Mouse (Mus musculus) kidney, postnatal 10 days (tissue): ENCODE measurements at regions not wholly inside any gene's neighbourhood (a gene's known extent, or its start where the extent isn't known, plus 50 kb on each side); places are given as distances from the start of the nearest gene placed in this dataset.

Experiments
- DNase-seq: peaks from one replicate; pipeline ENCODE4 v3.0.0; 2021; ENCODE audit warnings: mixed read lengths

DNA sequence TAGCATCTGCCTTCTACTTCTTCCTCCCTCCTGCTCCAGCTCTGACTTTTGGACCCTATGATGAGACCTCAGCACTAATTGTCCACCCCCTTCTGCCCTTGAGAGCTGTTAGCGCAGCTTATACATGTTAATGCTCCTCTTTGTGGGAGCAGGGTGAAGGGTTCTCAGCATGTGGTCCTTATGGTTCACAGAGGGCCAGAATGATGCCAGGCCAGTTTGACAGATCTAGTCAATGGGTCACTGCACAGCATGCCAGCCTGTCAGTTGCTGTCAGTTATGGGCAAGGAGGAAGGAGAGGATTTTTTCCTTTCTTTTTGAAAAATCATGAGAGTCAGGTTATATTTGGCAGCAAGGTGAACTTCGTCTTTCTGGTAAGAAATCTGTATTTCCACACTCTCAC is 68.4 kb downstream of the 4931417E11Rik start:
- DNase-seq: no peak

GRCm38 (mm10) chr6:73389301-73389700 is 80.2 kb downstream of the 4931417E11Rik start:
- no peak for DNase-seq

DNA sequence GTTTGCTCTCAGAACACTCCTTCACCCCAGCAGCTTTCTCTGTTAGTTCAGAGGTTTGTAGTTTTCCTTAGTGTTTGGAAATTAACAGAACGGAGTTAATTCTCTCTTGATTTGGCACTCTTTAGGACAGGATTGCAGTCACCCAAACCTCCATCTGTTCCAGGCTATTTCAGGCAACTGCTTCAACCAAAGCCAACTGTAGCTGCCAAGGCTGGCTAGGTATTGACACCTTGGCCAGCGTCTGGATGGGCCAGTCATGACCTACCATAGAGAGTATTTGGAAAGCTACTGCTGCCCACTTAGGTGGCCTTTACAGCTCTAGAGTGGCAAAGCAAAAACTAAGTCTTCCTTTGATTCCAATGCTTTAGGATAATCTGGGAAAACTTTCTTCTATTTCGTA is 83.2 kb downstream of the 4931417E11Rik start:
- DNase-seq: no peak

DNA sequence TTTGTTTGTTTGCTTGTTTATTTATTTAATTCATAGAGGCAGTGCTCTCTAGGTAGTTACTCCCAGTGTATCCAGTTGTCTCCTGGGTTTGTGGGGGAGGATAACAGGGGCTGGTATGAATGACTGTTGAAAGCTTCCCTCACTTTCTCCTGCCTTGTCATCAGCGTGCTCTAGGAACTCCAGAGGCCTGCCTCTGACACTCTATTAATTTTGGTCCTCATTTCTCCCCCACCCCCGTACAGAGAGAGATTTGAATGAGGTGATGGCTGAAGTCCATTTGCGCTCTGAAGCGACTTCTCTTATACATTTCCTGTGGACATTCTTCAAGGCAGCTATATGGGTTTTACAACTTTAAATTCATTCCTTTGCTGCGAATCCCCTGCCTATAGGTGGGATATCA is 89.6 kb downstream of the 4931417E11Rik start:
- DNase-seq: no peak

DNA sequence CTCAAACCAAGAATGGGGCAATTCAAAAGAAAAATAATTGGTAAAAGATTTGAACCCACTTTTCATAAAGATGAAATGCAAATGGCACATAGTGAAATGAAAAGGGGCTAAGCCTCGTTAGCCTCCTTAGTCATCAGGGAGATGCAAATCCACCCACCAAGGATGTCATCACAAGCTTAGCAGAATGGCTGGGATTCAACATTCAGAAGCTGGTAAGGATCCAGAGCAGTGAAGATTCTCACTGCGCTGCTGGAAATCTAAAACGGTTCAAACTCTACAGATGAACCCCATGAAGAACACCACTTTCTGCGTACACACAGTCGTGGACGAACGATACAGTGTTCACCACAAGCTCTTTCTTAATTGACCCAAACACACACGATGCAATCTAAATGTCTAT is 91.6 kb downstream of the 4931417E11Rik start:
- no peak for DNase-seq

DNA sequence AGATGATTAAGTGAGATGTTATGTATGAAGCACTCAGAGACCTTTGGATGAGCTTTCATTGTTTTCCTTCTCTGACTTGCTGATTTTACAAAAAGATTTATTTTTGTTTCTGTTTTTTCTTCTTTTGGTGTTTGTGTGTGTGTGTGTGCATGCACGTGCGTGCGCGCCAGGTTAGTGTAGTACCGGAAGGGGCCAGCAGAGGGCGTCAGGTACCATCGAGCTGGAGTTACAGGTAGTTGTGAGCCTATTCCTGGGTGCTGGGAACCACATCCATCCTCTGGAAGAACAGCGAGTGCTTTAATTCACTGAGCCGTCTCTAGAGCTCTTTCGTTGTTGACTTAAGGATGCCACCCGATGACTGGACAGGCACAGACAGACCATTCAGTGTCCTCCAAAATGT is 93.2 kb downstream of the 4931417E11Rik start:
- DNase-seq: no peak

- DNase-seq: no peak
Observed at GRCm38 (mm10) chr6:73372901-73373300, 96.6 kb downstream of the 4931417E11Rik start.

DNA sequence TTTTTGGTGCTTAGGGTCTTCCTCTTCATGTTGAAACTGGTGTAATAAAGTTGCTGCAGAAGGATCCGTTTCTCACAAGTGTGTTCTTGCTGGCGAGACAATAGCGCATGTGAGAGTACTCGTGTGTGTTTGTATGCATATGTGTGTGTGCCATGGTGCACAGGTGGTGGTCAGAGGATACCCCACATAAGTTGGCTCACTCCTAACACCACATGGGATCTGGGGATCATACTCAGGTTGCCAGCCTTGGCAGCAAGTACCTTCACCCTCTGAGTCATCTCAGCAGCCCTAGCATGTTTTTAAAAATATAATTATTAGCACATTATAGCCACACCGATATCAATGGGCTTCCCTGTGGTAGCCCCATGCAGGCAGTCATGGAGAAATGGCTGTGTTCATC is 97.6 kb downstream of the 4931417E11Rik start:
- DNase-seq: no peak

DNA sequence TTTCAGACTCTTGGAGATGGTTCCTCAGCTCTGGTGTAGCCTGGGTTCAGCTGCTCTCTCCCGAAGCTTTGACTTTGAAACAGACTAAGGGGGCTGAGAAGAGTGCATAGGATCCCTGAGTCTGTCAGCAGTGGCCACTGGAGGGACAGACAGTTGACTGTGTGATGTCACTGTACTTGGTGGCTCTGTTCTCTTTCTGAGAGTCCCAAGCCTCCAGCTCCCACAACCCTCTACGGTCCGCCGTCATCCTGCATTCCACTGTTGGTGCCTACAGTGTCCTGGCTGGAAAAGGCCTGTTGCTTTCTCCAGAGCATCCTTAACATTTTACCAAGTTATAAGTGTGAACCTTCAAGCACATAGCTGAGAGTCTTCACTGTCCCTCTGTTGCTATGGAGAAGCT is 98.6 kb downstream of the 4931417E11Rik start:
- DNase-seq: no peak

GRCm38 (mm10) chr6:73368836-73369141 is 100.7 kb downstream of the 4931417E11Rik start:
- no peak for DNase-seq

- peak; percentile 8 for DNase-seq
Observed at GRCm38 (mm10) chr6:73368047-73368835, 101.2 kb downstream of the 4931417E11Rik start.

DNA sequence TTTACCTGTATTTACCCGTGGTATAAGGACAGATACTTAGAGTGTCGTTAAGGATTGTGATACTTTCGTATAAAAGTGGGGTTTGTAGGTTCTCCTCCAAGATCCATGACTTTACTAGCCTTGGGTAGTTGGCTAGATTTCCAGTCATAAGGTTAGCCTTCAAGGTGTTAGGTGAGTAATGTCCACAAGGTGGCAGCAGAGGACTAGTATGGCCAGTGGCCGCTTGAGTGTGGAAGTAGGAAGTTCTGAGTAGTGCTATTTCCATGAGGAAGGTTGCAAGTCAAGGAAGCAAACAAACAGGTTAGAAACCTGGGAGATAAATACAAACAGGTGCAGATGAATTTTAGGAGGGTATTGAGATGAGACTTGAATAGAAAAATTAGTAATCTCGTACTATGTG is 101.9 kb downstream of the 4931417E11Rik start:
- peak; percentile 86 for DNase-seq

GRCm38 (mm10) chr6:73366626-73367025 is 102.8 kb downstream of the 4931417E11Rik start:
- no peak for DNase-seq

DNA sequence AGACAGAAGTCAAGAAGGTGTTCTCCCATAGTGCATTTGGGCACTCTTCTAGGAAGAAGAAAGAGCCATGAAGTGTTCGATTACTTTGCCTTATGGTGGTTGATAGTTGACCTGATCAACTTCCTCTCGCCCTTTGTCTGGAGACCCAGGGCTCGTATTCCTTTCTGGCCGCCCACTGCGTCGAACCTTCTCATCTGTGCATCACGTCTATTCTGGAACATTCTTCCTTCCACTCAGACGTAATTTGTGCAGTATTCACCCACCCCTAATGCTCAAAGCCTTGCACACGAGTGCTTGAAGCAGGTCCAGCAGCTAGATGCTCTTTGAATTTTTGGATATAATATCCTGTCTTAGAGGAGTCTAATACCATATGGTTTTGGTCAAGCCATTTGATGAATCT is 104.2 kb downstream of the 4931417E11Rik start:
- no peak for DNase-seq

DNA sequence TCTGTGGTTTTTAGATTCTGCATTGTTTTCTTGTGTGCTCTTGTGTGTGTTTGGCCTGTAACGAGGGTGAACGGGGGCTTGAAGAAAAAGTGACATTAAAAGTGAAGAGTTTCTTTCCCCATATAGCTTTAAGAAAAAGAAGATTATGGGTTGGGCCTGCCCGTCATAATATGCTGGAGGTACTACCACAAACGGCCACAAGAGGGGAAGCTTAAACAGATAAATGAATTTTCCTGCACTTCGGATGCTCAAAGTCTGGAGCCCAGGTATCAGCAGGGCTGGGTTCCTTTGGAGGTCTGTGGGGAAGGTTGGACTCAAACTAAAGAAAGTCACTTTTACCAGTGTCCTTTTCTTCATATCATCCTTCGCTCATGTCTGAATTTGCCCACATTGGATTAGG is 86.8 kb downstream of the Suclg1 start:
- DNase-seq: peak; percentile 41

DNA sequence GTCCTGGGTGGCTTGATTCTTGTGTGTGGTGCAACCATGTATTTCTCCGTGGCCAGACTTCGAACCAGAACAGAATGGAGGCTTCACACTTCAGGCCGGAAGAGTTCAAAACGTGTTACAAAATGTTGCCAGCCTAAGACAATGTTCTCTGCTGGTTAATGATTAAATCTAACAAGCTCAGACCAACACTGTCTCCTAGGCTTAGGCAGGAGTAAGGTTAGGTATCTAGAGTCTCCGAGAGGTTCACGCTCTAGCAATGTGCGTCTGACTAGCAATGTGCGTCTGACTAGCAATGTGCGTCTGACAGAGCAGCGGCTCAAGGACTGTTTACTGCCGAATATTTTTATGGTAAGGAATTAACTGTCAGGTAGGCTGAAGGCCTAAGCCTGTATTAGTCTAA is 81.5 kb downstream of the Suclg1 start:
- no peak for DNase-seq
